Mouse (Mus musculus) lung, embryonic 14.5 days (tissue): ENCODE measurements around the gene Topors. TPM values are rescaled to one million over a fixed set of nuclear protein-coding genes. Genes with fewer than 3 reads are reported as not detected.
"Not testable (repeated sequence)": the region's sequence is repeated elsewhere in the genome, so short reads cannot be mapped to it uniquely, and the experiment has no call there.

Source experiments
- ATAC-seq: fragments of 200-750 bp; cut with Nextera tagmentation; 2 replicates; pipeline ENCODE4 v1.8.0; 2017; ENCODE audit warnings: mild to moderate bottlenecking, moderate TSS enrichment, moderate library complexity; ENCODE audit not compliant: insufficient read depth
- DNase-seq: peaks from one replicate; pipeline ENCODE4 v3.0.0-alpha.2; 2015
- H3K27ac ChIP-seq: fragments of 300-500 bp; sonication (generic); 2 replicates; pipeline ENCODE4 v1.5.1; 2014; ENCODE audit warnings: low read depth, mild to moderate bottlenecking, moderate library complexity
- H3K27me3 ChIP-seq: fragments of 300-500 bp; sonication (generic); 2 replicates; pipeline ENCODE4 v1.6.1; 2014; ENCODE audit warnings: low read length, control low read depth; ENCODE audit not compliant: insufficient read depth
- H3K36me3 ChIP-seq: fragments of 300-500 bp; sonication (generic); 2 replicates; pipeline ENCODE4 v1.6.1; 2014; ENCODE audit warnings: control low read depth; ENCODE audit not compliant: insufficient read depth
- H3K4me1 ChIP-seq: fragments of 300-500 bp; sonication (generic); 2 replicates; pipeline ENCODE4 v1.6.1; 2014; ENCODE audit warnings: antibody characterized with exemption, control low read depth; ENCODE audit not compliant: insufficient read depth
- H3K4me2 ChIP-seq: fragments of 300-500 bp; sonication (generic); 2 replicates; pipeline ENCODE4 v1.6.1; 2014; ENCODE audit warnings: mild to moderate bottlenecking
- H3K4me3 ChIP-seq: fragments of 300-500 bp; sonication (generic); 2 replicates; pipeline ENCODE4 v1.5.1; 2014; ENCODE audit warnings: low read depth, low read length
- H3K9ac ChIP-seq: fragments of 300-500 bp; sonication (generic); 2 replicates; pipeline ENCODE4 v1.6.1; 2014
- H3K9me3 ChIP-seq: fragments of 300-500 bp; sonication (generic); 2 replicates; pipeline ENCODE4 v1.6.1; 2016; ENCODE audit warnings: low read depth, low read length, control low read depth
- CTCF ChIP-seq: IDR thresholded peaks from 2 replicates; pipeline ENCODE4 v1.5.1; 2016; ENCODE audit warnings: antibody characterized with exemption, low read depth
- WGBS: fragments of 180-500 bp; shearing (Covaris S2); extraction: QIAGEN DNeasy Blood & Tissue Kit; methylation state at CpG from one replicate; pipeline ENCODE4 v1.1.7; 2014; 5-methylcytosine and 5-hydroxymethylcytosine counted together
- polyA plus RNA-seq: library from polyadenylated mRNA; unstranded; fragments of >200 nt; fragmentation: Nextera tagmentation; extraction: Ambion mirVana; gene quantifications from 2 replicates; pipeline ENCODE4 v1.2.1, GENCODE M21; 2014

The Topors gene
- polyA plus RNA-seq, 1 experiment from 2014 or later = 49.3 TPM

GRCm38 (mm10) chr4:40301076-40301789 is 31.6 kb upstream of the Topors start:
- no peaks in the 10 kb centered on the region for H3K4me1 ChIP-seq
- no peaks in the 10 kb centered on the region for H3K27me3 ChIP-seq
- no peak overlapping the region for H3K27ac ChIP-seq
- no peaks in the 10 kb centered on the region for H3K9me3 ChIP-seq
- ATAC-seq (peak; percentile 86), DNase-seq (peak; percentile 96)
- TF ChIP-seq CTCF = peak; percentile 87
- H3K36me3 ChIP-seq = no peaks in the 10 kb centered on the region
- H3K4me2 ChIP-seq = peak overlapping the region; percentile 39; the same call in 1 of the 2 replicates
- no peak overlapping the region for H3K9ac ChIP-seq
- 7% methylated on average over 16 of the region's 16 CpGs for WGBS
- no peak overlapping the region for H3K4me3 ChIP-seq

- Histone ChIP-seq H3K27me3 (no peaks in the 10 kb centered on the region), H3K36me3 (no peaks in the 10 kb centered on the region), H3K4me1 (no peaks in the 10 kb centered on the region), H3K4me3 (no peak overlapping the region), H3K9me3 (no peaks in the 10 kb centered on the region), H3K27ac (no peak overlapping the region), H3K9ac (no peak overlapping the region), H3K4me2 (no peak overlapping the region)
- DNase-seq (no peak), ATAC-seq (no peak)
- no peak for TF ChIP-seq CTCF
- 65% methylated on average over 5 of the region's 5 CpGs for WGBS
Measured at GRCm38 (mm10) chr4:40299169-40299568, 29.5 kb upstream of the Topors start.

GRCm38 (mm10) chr4:40291511-40291910 is 21.9 kb upstream of the Topors start:
- ATAC-seq, H3K36me3 ChIP-seq, H3K9me3 ChIP-seq, DNase-seq, H3K4me1 ChIP-seq, H3K27me3 ChIP-seq, H3K27ac ChIP-seq, H3K4me2 ChIP-seq, H3K4me3 ChIP-seq, H3K9ac ChIP-seq: not testable (repeated sequence)
- 85% methylated on average over 11 of the region's 11 CpGs for WGBS

- WGBS = 80% methylated on average over 2 of the region's 2 CpGs
- no peaks in the 10 kb centered on the region for H3K9me3 ChIP-seq
- H3K36me3 ChIP-seq = no peaks in the 10 kb centered on the region
- H3K4me2 ChIP-seq = no peak overlapping the region
- H3K4me3 ChIP-seq = no peak overlapping the region
- ATAC-seq (no peak), DNase-seq (no peak)
- H3K9ac ChIP-seq = no peak overlapping the region
- H3K27me3 ChIP-seq = no peaks in the 10 kb centered on the region
- no peaks in the 10 kb centered on the region for H3K4me1 ChIP-seq
- TF ChIP-seq CTCF = no peak
- H3K27ac ChIP-seq = no peak overlapping the region
Measured at GRCm38 (mm10) chr4:40289046-40289445, 19.4 kb upstream of the Topors start.

- H3K9me3 ChIP-seq = no peaks in the 10 kb centered on the region
- ATAC-seq = no peak
- no peaks in the 10 kb centered on the region for H3K27me3 ChIP-seq
- no peak for DNase-seq
- no peak for TF ChIP-seq CTCF
- no peaks in the 10 kb centered on the region for H3K4me1 ChIP-seq
- H3K27ac ChIP-seq = no peak overlapping the region
- H3K4me2 ChIP-seq = no peak overlapping the region
- no peaks in the 10 kb centered on the region for H3K36me3 ChIP-seq
- H3K4me3 ChIP-seq = no peak overlapping the region
- no peak overlapping the region for H3K9ac ChIP-seq
- 61% methylated on average over 6 of the region's 6 CpGs for WGBS
Measured at GRCm38 (mm10) chr4:40287415-40287814, 17.8 kb upstream of the Topors start.

- 16% methylated on average over 4 of the region's 4 CpGs for WGBS
Measured at GRCm38 (mm10) chr4:40285582-40285981, 15.9 kb upstream of the Topors start.

GRCm38 (mm10) chr4:40279276-40279900 is 9.7 kb upstream of the Topors start, which contains the start of gene Ndufb6:
Gene Ndufb6 (minus strand): TSS chr4:40279421.
- DNase-seq (peak; percentile 98), ATAC-seq (peak; percentile 97)
- TF ChIP-seq CTCF = no peak
- peaks cover 4% of the 10 kb centered on the region; the same call in 1 of the 2 replicates for H3K4me1 ChIP-seq
- under 1% methylated on average over 36 of the region's 36 CpGs for WGBS
- peaks cover 14% of the 10 kb centered on the region for H3K36me3 ChIP-seq
- H3K27ac ChIP-seq = peak within 1 kb of the TSS; percentile 88
- peak within 1 kb of the TSS; percentile 70 for H3K4me2 ChIP-seq
- no peaks in the 10 kb centered on the region for H3K9me3 ChIP-seq
- H3K4me3 ChIP-seq = peak within 1 kb of the TSS; percentile 76
- peak within 1 kb of the TSS; percentile 84 for H3K9ac ChIP-seq
- H3K27me3 ChIP-seq = no peaks in the 10 kb centered on the region

More at GRCm38 (mm10) chr4:40285582-40285981, 15.9 kb upstream of the Topors start:
- no peak for ATAC-seq
- peak; percentile 89 for DNase-seq
- Histone ChIP-seq H3K9ac (no peak overlapping the region), H3K4me1 (no peaks in the 10 kb centered on the region), H3K27ac (no peak overlapping the region), H3K9me3 (no peaks in the 10 kb centered on the region), H3K27me3 (no peaks in the 10 kb centered on the region), H3K4me2 (no peak overlapping the region), H3K36me3 (no peaks in the 10 kb centered on the region), H3K4me3 (no peak overlapping the region)
- TF ChIP-seq CTCF = peak; percentile 79
